Mouse (Mus musculus) ES-Bruce4 (cell line): Measurements from ENCODE around the gene Lrrc66. TPM values are rescaled to one million over a fixed set of nuclear protein-coding genes. Genes with fewer than 3 reads are reported as not detected.

ENCODE experiments used
- H3K27ac ChIP-seq: 2 replicates; pipeline ENCODE4 v1.5.1; 2012; ENCODE audit warnings: low read length, inconsistent platforms; ENCODE audit not compliant: insufficient read depth
- H3K27me3 ChIP-seq: 2 replicates; pipeline ENCODE4 v1.6.1; 2012; ENCODE audit warnings: mild to moderate bottlenecking, low read length, inconsistent platforms; ENCODE audit not compliant: control insufficient read depth, poor library complexity, insufficient read depth, severe bottlenecking
- H3K36me3 ChIP-seq: 2 replicates; pipeline ENCODE4 v1.6.1; 2012; ENCODE audit warnings: inconsistent platforms, mild to moderate bottlenecking, low read length, moderate library complexity; ENCODE audit not compliant: control insufficient read depth, poor library complexity, insufficient read depth, severe bottlenecking
- H3K4me1 ChIP-seq: one replicate; pipeline ENCODE4 v1.8.1; 2011; ENCODE audit warnings: low read length; ENCODE audit not compliant: control insufficient read depth, insufficient read depth
- H3K4me3 ChIP-seq: 2 replicates; pipeline ENCODE4 v1.5.1; 2011; ENCODE audit warnings: low read depth, mild to moderate bottlenecking, low read length
- H3K9ac ChIP-seq: 2 replicates; pipeline ENCODE4 v1.6.1; 2012; ENCODE audit warnings: low read depth, mild to moderate bottlenecking, inconsistent platforms; ENCODE audit not compliant: poor library complexity, severe bottlenecking
- H3K9me3 ChIP-seq: replicated peaks from 2 replicates; pipeline ENCODE4 v1.6.1; 2012; ENCODE audit warnings: mild to moderate bottlenecking, low read length, inconsistent platforms; ENCODE audit not compliant: control insufficient read depth, poor library complexity, insufficient read depth, severe bottlenecking
- CTCF ChIP-seq: IDR thresholded peaks from one replicate; pipeline ENCODE4 v1.8.1; 2011; ENCODE audit warnings: low read depth, low read length
- EP300 ChIP-seq: IDR thresholded peaks from 2 replicates; pipeline ENCODE4 v1.6.1; 2011; ENCODE audit warnings: low read depth, low read length; ENCODE audit not compliant: insufficient read depth
- POLR2A ChIP-seq: IDR thresholded peaks from one replicate; pipeline ENCODE4 v1.8.1; 2011; ENCODE audit warnings: low read length; ENCODE audit not compliant: insufficient read depth
- polyA plus RNA-seq: library from polyadenylated mRNA; stranded (reverse); fragments of >200 nt; gene quantifications from 2 replicates; pipeline ENCODE4 v1.2.4, GENCODE M21; 2011; ENCODE audit warnings: low read depth; ENCODE audit not compliant: missing spikeins, insufficient read depth, insufficient read length

Lrrc66 gene
- polyA plus RNA-seq, 1 experiment: not detected

GRCm38 (mm10) chr5:73576708-73577107 lies 55.6 kb downstream of the Lrrc66 start:
- no peaks in the 10 kb centered on the region for H3K9me3 ChIP-seq
- H3K4me1 ChIP-seq: no peaks in the 10 kb centered on the region
- no peak overlapping the region for H3K9ac ChIP-seq
- no peak overlapping the region for H3K4me3 ChIP-seq
- TF ChIP-seq POLR2A (no peak), CTCF (no peak), EP300 (no peak)
- H3K36me3 ChIP-seq: no peaks in the 10 kb centered on the region
- H3K27ac ChIP-seq: no peak overlapping the region
- no peaks in the 10 kb centered on the region for H3K27me3 ChIP-seq

- Histone ChIP-seq H3K36me3 (no peaks in the 10 kb centered on the region), H3K4me1 (no peaks in the 10 kb centered on the region), H3K9me3 (no peaks in the 10 kb centered on the region), H3K4me3 (no peak overlapping the region), H3K9ac (no peak overlapping the region), H3K27ac (no peak overlapping the region), H3K27me3 (no peaks in the 10 kb centered on the region)
- TF ChIP-seq POLR2A (no peak), CTCF (no peak), EP300 (no peak)
Measured at GRCm38 (mm10) chr5:73574616-73575015, 57.7 kb downstream of the Lrrc66 start.

GRCm38 (mm10) chr5:73573789-73574188 lies 58.5 kb downstream of the Lrrc66 start:
- H3K36me3 ChIP-seq: no peaks in the 10 kb centered on the region
- no peak overlapping the region for H3K4me3 ChIP-seq
- H3K9me3 ChIP-seq: no peaks in the 10 kb centered on the region
- no peak overlapping the region for H3K27ac ChIP-seq
- no peaks in the 10 kb centered on the region for H3K4me1 ChIP-seq
- no peak for TF ChIP-seq POLR2A
- no peak for TF ChIP-seq CTCF
- no peak for TF ChIP-seq EP300
- no peak overlapping the region for H3K9ac ChIP-seq
- no peaks in the 10 kb centered on the region for H3K27me3 ChIP-seq

GRCm38 (mm10) chr5:73572846-73573245 lies 59.5 kb downstream of the Lrrc66 start:
- no peaks in the 10 kb centered on the region for H3K9me3 ChIP-seq
- no peaks in the 10 kb centered on the region for H3K36me3 ChIP-seq
- H3K27me3 ChIP-seq: no peaks in the 10 kb centered on the region
- no peak overlapping the region for H3K27ac ChIP-seq
- TF ChIP-seq CTCF (no peak), POLR2A (no peak), EP300 (no peak)
- no peak overlapping the region for H3K9ac ChIP-seq
- H3K4me1 ChIP-seq: no peaks in the 10 kb centered on the region
- no peak overlapping the region for H3K4me3 ChIP-seq

- H3K4me1 ChIP-seq: no peaks in the 10 kb centered on the region
- H3K36me3 ChIP-seq: no peaks in the 10 kb centered on the region
- H3K4me3 ChIP-seq: no peak overlapping the region
- H3K9ac ChIP-seq: no peak overlapping the region
- no peak for TF ChIP-seq CTCF
- no peak for TF ChIP-seq EP300
- no peak for TF ChIP-seq POLR2A
- no peaks in the 10 kb centered on the region for H3K27me3 ChIP-seq
- H3K9me3 ChIP-seq: no peaks in the 10 kb centered on the region
- H3K27ac ChIP-seq: no peak overlapping the region
Measured at GRCm38 (mm10) chr5:73571395-73572156, 60.8 kb downstream of the Lrrc66 start.

GRCm38 (mm10) chr5:73569181-73569580 lies 63.1 kb downstream of the Lrrc66 start:
- no peak for TF ChIP-seq CTCF
- TF ChIP-seq POLR2A: no peak
- TF ChIP-seq EP300: no peak
- Histone ChIP-seq H3K27ac (no peak overlapping the region), H3K4me3 (no peak overlapping the region), H3K36me3 (no peaks in the 10 kb centered on the region), H3K9me3 (no peaks in the 10 kb centered on the region), H3K9ac (no peak overlapping the region), H3K27me3 (no peaks in the 10 kb centered on the region), H3K4me1 (no peaks in the 10 kb centered on the region)
